Comparison of ENCODE assay signal across 11 mouse cellular contexts in genomic region chrX:135652173-135652772, GRCm38 (mm10). TPM values are rescaled to one million over a fixed set of nuclear protein-coding genes. Genes with fewer than 3 reads are reported as not detected.
DNase-seq lines count a peak whose midpoint lies in the region; ATAC-seq and TF ChIP-seq lines count a peak whose summit lies in the region.
"Had no signal": no experiment of that assay in that cellular context is flagged by ENCODE, and none has a peak within 500 bp of the region (broad histone marks: within the 10 kb centered on the region; RNA-seq: fewer than 3 reads in every experiment).

No protein-coding gene starts in this region.

- peak; percentile 14 for DNase-seq in cerebellum, adult 9-10 months
- DNase-seq in cerebellum, postnatal 10 days: peak; percentile 12 to 69
- peak; percentile 10 for DNase-seq in hindlimb bud, embryonic 11.5 days (ENCODE audit: extremely low spot score, low read depth, low spot score)
- peak; percentile 71 for DNase-seq in midbrain, postnatal 0 days (ENCODE audit: low spot score)

- ATAC-seq in cerebellum, adult (ENCODE audit: insufficient number of reproducible peaks, low FRiP score, low TSS enrichment): no peak
- peak; percentile 88 for ATAC-seq in midbrain, embryonic 15.5 days (replicated peaks)
- ATAC-seq in midbrain, embryonic 13.5 days: no peak
- peak; percentile 58 for ATAC-seq in midbrain, postnatal 0 days (ENCODE audit: low FRiP score)
- ATAC-seq in erythroblast, adult 5-6 weeks (replicated peaks; ENCODE audit: low FRiP score, poor library complexity, severe bottlenecking): no peak

- H3K9me3 ChIP-seq in midbrain, embryonic 15.5 days: no peaks in the 10 kb centered on the region
- H3K9me3 ChIP-seq in midbrain, embryonic 13.5 days: no peaks in the 10 kb centered on the region
- no peaks in the 10 kb centered on the region for H3K9me3 ChIP-seq in midbrain, postnatal 0 days (ENCODE audit: low read length)
- H3K9me3 ChIP-seq: G1E; heart, embryonic 15.5 days had no signal

- no peaks in the 10 kb centered on the region for H3K4me1 ChIP-seq in midbrain, embryonic 15.5 days
- no peaks in the 10 kb centered on the region for H3K4me1 ChIP-seq in midbrain, embryonic 13.5 days (replicated peaks)
- H3K4me1 ChIP-seq in midbrain, postnatal 0 days (ENCODE audit: insufficient read depth, low read length): no peaks in the 10 kb centered on the region
- H3K4me1 ChIP-seq: heart, embryonic 15.5 days had no signal

- TF ChIP-seq CTCF in midbrain, postnatal 0 days (IDR thresholded peaks at IDR 0.05): peak; percentile 70

- H3K27ac ChIP-seq in midbrain, embryonic 15.5 days: no peak overlapping the region
- H3K27ac ChIP-seq in midbrain, embryonic 13.5 days: no peak overlapping the region
- H3K27ac ChIP-seq in midbrain, postnatal 0 days (ENCODE audit: low read depth, low read length): no peak overlapping the region
- H3K27ac ChIP-seq: heart, embryonic 15.5 days had no signal

- no peak overlapping the region for H3K9ac ChIP-seq in midbrain, embryonic 15.5 days
- no peak overlapping the region for H3K9ac ChIP-seq in midbrain, embryonic 13.5 days (replicated peaks)
- H3K9ac ChIP-seq in midbrain, postnatal 0 days (replicated peaks; ENCODE audit: low read length, poor library complexity, severe bottlenecking): no peak overlapping the region
- H3K9ac ChIP-seq: heart, embryonic 15.5 days had no signal

- WGBS in midbrain, embryonic 15.5 days: 42% methylated on average over 9 of the region's 9 CpGs
- 45% methylated on average over 9 of the region's 9 CpGs for WGBS in midbrain, embryonic 13.5 days
- 30% methylated on average over 9 of the region's 9 CpGs for WGBS in midbrain, postnatal 0 days

- no peak overlapping the region for H3K4me3 ChIP-seq in midbrain, embryonic 15.5 days
- no peak overlapping the region for H3K4me3 ChIP-seq in midbrain, embryonic 13.5 days (replicated peaks)
- H3K4me3 ChIP-seq in midbrain, postnatal 0 days (ENCODE audit: low read depth, low read length): no peak overlapping the region
- H3K4me3 ChIP-seq: heart, embryonic 15.5 days; myocyte had no signal

- H3K4me2 ChIP-seq in midbrain, embryonic 15.5 days: no peak overlapping the region
- H3K4me2 ChIP-seq in midbrain, embryonic 13.5 days (replicated peaks): no peak overlapping the region
- H3K4me2 ChIP-seq in midbrain, postnatal 0 days (ENCODE audit: low read depth, low read length, poor library complexity, severe bottlenecking): no peak overlapping the region
- H3K4me2 ChIP-seq: heart, embryonic 15.5 days had no signal

- no peaks in the 10 kb centered on the region for H3K36me3 ChIP-seq in midbrain, embryonic 15.5 days (replicated peaks)
- no peaks in the 10 kb centered on the region for H3K36me3 ChIP-seq in midbrain, embryonic 13.5 days
- no peaks in the 10 kb centered on the region for H3K36me3 ChIP-seq in midbrain, postnatal 0 days (ENCODE audit: insufficient read depth, low read length)
- H3K36me3 ChIP-seq: G1E; heart, embryonic 15.5 days had no signal

- H3K27me3 ChIP-seq in midbrain, embryonic 15.5 days (replicated peaks): no peaks in the 10 kb centered on the region
- no peaks in the 10 kb centered on the region for H3K27me3 ChIP-seq in midbrain, embryonic 13.5 days
- H3K27me3 ChIP-seq in midbrain, postnatal 0 days (ENCODE audit: insufficient read depth, low read length): no peaks in the 10 kb centered on the region
- H3K27me3 ChIP-seq: heart, embryonic 15.5 days had no signal

RNA-seq across cellular contexts. Expression of gene Prame, which starts 24.8 kb away (rescaled TPM):
- polyA plus RNA-seq in midbrain, embryonic 15.5 days (2015; fragmentation: Nextera tagmentation; extraction: Ambion mirVana): not detected in 2 replicates
- polyA plus RNA-seq in midbrain, embryonic 13.5 days (2015; fragmentation: Nextera tagmentation; extraction: Ambion mirVana): not detected in 2 replicates
- not detected in 2 replicates for total RNA-seq in midbrain, postnatal 0 days (2014; rRNA removed)
- polyA plus RNA-seq in midbrain, postnatal 0 days (2015; fragmentation: Nextera tagmentation; extraction: Ambion mirVana): not detected in 2 replicates
- total RNA-seq in erythroblast, adult 5-6 weeks (2015; ENCODE audit: low replicate concordance): not detected in 2 replicates
- total RNA-seq in erythroblast, adult 5-6 weeks (2017; ENCODE audit: low replicate concordance): not detected in 2 replicates
- total RNA-seq: G1E had no signal
- polyA plus RNA-seq: G1E; heart, embryonic 15.5 days had no signal

RNA-seq across cellular contexts. Expression of gene Tcp11x2, which starts 41.3 kb away (rescaled TPM):
- polyA plus RNA-seq in midbrain, embryonic 15.5 days (2015; fragmentation: Nextera tagmentation; extraction: Ambion mirVana): not detected in 2 replicates
- not detected in 2 replicates for polyA plus RNA-seq in midbrain, embryonic 13.5 days (2015; fragmentation: Nextera tagmentation; extraction: Ambion mirVana)
- total RNA-seq in midbrain, postnatal 0 days (2014; rRNA removed): not detected in 2 replicates
- polyA plus RNA-seq in midbrain, postnatal 0 days (2015; fragmentation: Nextera tagmentation; extraction: Ambion mirVana): 0.09 TPM in 1 of 2 replicates, not detected in the other
- not detected in 2 replicates for total RNA-seq in erythroblast, adult 5-6 weeks (2015; ENCODE audit: low replicate concordance)
- total RNA-seq in erythroblast, adult 5-6 weeks (2017; ENCODE audit: low replicate concordance): not detected in 2 replicates
- polyA plus RNA-seq: G1E; heart, embryonic 15.5 days had no signal

RNA-seq across cellular contexts. Expression of gene Nxf7, which starts 53.7 kb away (rescaled TPM):
- not detected in 2 replicates for polyA plus RNA-seq in midbrain, embryonic 15.5 days (2015; fragmentation: Nextera tagmentation; extraction: Ambion mirVana)
- not detected in 2 replicates for polyA plus RNA-seq in midbrain, embryonic 13.5 days (2015; fragmentation: Nextera tagmentation; extraction: Ambion mirVana)
- total RNA-seq in midbrain, postnatal 0 days (2014; rRNA removed): not detected in 2 replicates
- not detected in 2 replicates for polyA plus RNA-seq in midbrain, postnatal 0 days (2015; fragmentation: Nextera tagmentation; extraction: Ambion mirVana)
- not detected in 2 replicates for total RNA-seq in erythroblast, adult 5-6 weeks (2015; ENCODE audit: low replicate concordance)
- total RNA-seq in erythroblast, adult 5-6 weeks (2017; ENCODE audit: low replicate concordance): not detected in 2 replicates
- total RNA-seq: G1E had no signal
- polyA plus RNA-seq: G1E had no signal

Comparison
In these comparisons a context has a peak if more than half of its experiments do, and no peak if none do; other contexts are left out.
1. ATAC-seq: peak in midbrain, embryonic 15.5 days (single experiment) and midbrain, postnatal 0 days (single experiment); none in cerebellum, adult (single experiment), midbrain, embryonic 13.5 days (single experiment) and erythroblast, adult 5-6 weeks (single experiment).
2. DNase-seq: peak in every context shown above with its lines; median percentile 71 in midbrain, postnatal 0 days; 40 in cerebellum, postnatal 10 days; 14 in cerebellum, adult 9-10 months; 10 in hindlimb bud, embryonic 11.5 days.